Mouse (Mus musculus): ENCODE data around the gene Gdap1l1. TPM values are rescaled to one million over a fixed set of nuclear protein-coding genes. Genes with fewer than 3 reads are reported as not detected.
"Not testable (repeated sequence)": the region's sequence is repeated elsewhere in the genome, so short reads cannot be mapped to it uniquely, and the experiment has no call there.

Gene Gdap1l1
- not detected for total RNA-seq (2021)

GRCm38 (mm10) chr2:163438246-163438618 is at the start of gene Gdap1l1:
Gene Gdap1l1, plus strand, starts transcription at chr2:163438476.
- DNase-seq: no peak
- intact Hi-C loops (cut with DNase I): no loop called here

DNA sequence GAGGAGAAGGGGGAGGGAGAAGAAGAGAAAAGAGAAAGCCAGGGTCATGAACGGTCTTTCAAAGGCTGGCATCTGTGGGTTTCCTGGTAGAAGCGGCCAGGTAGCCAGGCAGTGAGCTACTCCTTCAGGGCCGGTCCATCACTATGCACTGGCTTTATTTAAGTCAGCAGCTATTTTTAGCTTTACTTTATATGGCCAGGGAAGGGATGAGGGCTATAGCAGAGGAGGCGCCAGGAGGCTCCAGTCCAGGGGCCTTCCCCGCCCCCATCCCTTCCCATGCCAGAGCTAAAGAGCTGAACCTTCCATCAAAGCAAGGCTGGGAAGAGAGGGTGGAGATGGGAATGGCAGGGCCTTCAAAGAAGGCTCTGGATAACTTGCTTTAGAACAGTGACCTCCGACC is 45.8 kb upstream of the Gdap1l1 start:
- peak; percentile 61 to 66 for DNase-seq
- intact Hi-C loops (cut with DNase I): no loop called here

GRCm38 (mm10) chr2:163393241-163393640 is 45.0 kb upstream of the Gdap1l1 start:
- DNase-seq: no peak
- intact Hi-C loops (cut with DNase I): no loop called here

- intact Hi-C loops (cut with DNase I): no loop called here
- DNase-seq: no peak
These were observed 44.3 kb upstream of the Gdap1l1 start for GRCm38 (mm10) chr2:163393976-163394375.

- intact Hi-C loops (cut with DNase I): loop anchor here (5.0 kb wide), 1 partner anchor 33 kb away; no protein-coding TSS in a partner anchor
- no peak for DNase-seq
These were observed 43.3 kb upstream of the Gdap1l1 start for GRCm38 (mm10) chr2:163394977-163395376.

GRCm38 (mm10) chr2:163397071-163397470 is 41.2 kb upstream of the Gdap1l1 start:
- intact Hi-C loops (cut with DNase I): loop anchor here (2.0 to 5.0 kb wide), 2 partner anchors 26 to 35 kb away; no protein-coding TSS in a partner anchor
- DNase-seq: no peak

DNA sequence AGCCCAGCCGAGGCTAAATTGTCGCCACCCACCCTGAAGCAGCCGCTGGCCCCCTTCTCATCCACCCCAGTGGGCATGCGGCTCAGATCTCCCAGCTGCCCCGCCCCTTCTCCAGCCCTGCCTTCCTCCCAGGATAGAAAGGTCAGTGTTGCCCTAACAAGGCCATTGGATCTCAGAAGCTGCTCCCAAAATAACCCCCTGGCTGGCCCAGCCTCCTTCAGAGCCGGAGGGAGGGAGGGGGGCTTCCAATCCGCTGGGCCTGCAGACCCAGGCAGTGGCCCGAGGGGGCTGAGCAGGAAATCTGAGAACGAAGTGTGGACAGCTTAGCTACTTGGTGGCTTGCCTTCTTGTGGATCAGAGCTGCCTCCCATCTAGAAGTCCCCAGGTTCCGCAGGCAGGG is 40.4 kb upstream of the Gdap1l1 start, which contains the start of gene Jph2:
Jph2 (minus strand) TSS at position 89 of the 400 bp plus-strand sequence.
- intact Hi-C loops (cut with DNase I): loop anchor here (2.0 to 5.0 kb wide), 2 partner anchors 27 to 36 kb away; no protein-coding TSS in a partner anchor
- DNase-seq: peak; percentile 73 to 76

DNA sequence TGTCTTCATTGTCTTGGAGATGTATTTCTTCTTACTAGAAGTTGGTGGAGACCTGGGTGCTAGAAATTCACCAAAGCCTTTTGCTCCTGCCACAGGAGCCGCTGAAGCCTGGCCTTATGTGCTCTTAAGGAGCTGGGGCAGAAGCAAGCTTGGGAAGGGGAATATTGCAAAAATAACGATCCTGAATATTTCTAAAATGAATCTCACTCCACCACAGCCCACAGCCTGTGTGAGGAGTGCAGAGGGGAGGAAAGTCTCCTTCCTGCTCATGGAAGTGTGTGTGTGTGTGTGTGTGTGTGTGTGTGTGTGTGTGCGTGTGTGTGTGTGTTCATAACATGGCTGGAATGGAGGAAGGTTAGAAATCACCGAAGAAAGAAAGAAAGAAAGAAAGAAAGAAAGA is 39.5 kb upstream of the Gdap1l1 start:
- no peak for DNase-seq
- intact Hi-C loops (cut with DNase I): loop anchor here (5.0 kb wide), 1 partner anchor 36 kb away; no protein-coding TSS in a partner anchor

DNA sequence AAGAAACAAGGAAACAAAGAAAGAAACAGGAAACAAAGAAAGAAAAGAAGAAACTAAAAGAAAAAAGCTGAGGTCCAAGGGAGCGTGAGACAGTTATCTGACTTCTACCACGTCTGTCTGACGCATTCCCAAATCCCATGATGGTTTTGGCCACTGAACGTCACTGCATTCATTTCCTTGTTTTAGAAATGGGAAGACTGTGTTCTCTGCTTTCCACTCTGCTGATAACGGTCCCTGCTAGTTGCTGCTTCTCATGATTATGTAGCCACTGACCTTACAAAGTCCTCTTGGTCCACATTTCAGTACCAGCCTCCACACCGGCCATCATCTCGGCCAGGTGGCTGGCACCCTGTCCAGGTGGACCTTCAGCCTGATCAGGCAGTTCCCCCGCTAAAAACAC is 39.1 kb upstream of the Gdap1l1 start:
- no peak for DNase-seq
- intact Hi-C loops (cut with DNase I): loop anchor here (5.0 kb wide), 1 partner anchor 37 kb away; no protein-coding TSS in a partner anchor

- intact Hi-C loops (cut with DNase I): loop anchor here (1.0 to 5.0 kb wide), 5 partner anchors 61 to 479 kb away; no protein-coding TSS in a partner anchor
- peak; percentile 82 to 88 for DNase-seq
These were observed 37.1 kb upstream of the Gdap1l1 start for GRCm38 (mm10) chr2:163401221-163401620.

DNA sequence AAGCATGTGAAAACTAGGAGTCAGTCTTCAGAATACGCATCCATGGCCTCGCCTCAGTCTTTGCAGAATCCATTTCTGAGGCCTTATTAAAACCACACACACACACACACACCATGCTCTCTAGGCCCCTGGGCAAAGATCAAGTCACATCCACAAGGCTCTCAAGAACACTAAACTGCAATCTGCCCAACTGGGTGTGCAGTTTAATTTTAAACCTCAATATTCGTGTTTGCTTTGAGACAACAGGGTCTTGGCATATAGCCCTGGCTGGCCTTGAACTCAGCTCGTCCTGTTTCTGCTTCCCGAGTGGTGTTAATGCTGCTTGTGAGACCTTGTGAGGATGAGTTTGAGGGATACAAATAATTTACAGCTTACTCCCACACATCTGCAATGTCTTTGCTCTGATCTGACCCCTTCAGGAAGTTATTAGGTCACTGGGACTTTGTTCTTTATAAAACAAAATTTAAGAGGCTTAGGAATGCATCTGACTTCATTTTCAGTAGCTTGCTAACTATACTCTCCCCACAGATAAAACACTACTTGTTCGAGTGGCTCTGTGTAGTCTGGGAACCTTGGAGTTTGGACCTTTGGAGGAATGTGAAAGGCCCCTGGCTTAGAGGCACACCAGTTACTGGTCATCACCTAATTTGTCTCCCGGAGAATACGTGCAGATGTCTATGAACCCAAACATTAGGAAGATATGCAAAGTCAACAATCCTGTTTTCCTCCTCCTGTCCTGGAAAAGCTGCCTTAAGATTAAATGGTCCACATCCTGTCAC is 34.0 kb upstream of the Gdap1l1 start:
- intact Hi-C loops (cut with DNase I): loop anchor here (5.0 kb wide), 4 partner anchors 117 to 482 kb away; no protein-coding TSS in a partner anchor
- DNase-seq: no peak

DNA sequence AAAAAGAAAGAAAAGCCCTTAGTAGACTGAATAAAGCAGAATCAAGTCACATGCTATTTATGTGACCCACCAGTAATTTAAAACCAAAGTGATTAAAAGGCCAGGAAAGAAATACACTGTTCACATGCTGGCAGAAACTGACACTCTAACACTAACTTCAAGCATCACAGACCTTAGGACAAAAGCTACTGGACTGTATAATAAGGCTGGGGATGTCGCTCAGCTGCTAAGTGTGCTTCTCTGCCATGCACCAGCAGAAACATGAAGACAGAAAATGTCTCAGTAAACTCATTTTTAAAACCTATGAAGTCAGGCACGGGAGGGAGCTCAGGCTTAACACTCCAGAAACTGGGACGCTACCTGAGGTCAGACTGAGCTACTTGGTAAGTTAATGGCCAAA is 28.1 kb upstream of the Gdap1l1 start:
- DNase-seq: no peak
- intact Hi-C loops (cut with DNase I): no loop called here

DNA sequence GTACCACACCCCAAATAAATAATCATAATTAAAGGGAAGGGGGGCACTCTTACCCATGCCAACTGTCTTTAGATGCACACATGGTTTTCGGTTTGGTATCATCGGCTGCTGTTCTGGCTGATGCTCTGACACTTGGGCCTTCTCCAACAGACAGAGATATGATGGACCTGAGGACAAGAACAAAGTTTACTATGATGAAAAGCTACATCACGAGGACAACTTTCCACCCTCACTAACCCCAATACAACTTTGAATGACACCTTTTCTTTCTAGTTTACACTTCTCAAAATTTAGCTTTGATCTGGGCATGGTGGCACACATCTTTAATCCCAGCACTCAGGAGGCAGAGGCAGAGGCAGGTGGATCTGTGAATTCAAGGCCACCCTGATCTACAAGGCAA is 26.9 kb upstream of the Gdap1l1 start:
- intact Hi-C loops (cut with DNase I); DNase-seq: not testable (repeated sequence)

GRCm38 (mm10) chr2:163411840-163412239 is 26.4 kb upstream of the Gdap1l1 start:
- DNase-seq: no peak
- intact Hi-C loops (cut with DNase I): no loop called here

DNA sequence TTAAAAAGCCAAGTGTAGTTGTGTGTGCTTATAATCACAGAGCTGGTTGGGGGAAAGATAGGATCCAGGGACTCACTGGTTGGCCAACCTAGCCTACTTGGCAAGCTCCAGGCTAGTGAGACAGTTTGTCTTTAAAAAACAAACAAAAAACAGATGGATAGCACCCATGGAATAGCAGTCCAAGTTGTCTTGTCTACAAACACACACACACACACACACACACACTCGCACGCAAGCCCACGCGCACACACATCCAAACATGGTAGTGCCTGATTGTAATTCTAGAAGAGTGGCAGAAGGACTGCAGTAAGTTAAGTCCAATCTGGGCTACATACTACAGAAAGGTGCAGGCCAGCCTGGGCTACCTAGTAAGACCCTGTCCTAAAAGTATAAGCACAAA is 25.9 kb upstream of the Gdap1l1 start:
- DNase-seq: no peak
- intact Hi-C loops (cut with DNase I): no loop called here

DNA sequence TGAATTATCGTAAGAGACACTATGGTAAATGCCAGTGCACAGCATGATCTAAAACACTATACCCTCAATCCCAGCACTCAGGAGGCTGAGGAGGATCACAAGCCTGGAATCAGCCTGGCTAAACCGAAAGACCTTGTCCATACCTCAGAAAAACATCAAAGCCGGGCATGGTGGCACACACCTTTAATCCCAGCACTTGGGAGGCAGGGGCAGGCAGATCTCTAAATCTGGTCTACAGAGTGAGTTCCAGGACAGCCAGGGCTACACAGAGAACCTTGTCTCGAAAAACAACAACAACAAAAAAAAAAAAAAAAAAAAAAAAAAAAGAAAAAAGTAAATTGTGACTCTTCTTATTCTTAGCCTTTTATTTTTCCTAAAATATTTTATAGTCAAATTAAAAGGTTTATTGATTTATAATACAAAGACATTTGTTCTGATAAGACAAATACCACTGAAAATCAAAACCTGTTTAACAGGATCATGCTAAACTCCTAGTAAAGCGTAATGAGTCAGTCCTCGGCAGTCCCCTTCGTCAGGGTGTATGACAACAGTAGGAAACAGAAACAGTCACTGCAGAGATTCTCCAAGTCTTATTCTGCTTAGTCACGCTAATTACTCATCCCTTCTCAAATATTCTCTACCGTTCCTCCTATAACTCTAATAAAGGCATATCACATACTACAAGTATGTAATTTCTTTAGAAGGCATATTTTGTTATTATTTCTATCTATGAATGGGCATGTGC is 25.3 kb upstream of the Gdap1l1 start:
- intact Hi-C loops (cut with DNase I): no loop called here
- no peak for DNase-seq

- DNase-seq: no peak
- intact Hi-C loops (cut with DNase I): loop anchor here (5.0 kb wide), 1 partner anchor 485 kb away; the partner anchor contains the start of gene Srsf6
These were observed 21.2 kb upstream of the Gdap1l1 start for GRCm38 (mm10) chr2:163417026-163417425.

- intact Hi-C loops (cut with DNase I): loop anchor here (5.0 kb wide), 1 partner anchor 486 kb away; the partner anchor contains the start of gene Srsf6
- DNase-seq: no peak
These were observed 20.4 kb upstream of the Gdap1l1 start for GRCm38 (mm10) chr2:163417830-163418229.

DNA sequence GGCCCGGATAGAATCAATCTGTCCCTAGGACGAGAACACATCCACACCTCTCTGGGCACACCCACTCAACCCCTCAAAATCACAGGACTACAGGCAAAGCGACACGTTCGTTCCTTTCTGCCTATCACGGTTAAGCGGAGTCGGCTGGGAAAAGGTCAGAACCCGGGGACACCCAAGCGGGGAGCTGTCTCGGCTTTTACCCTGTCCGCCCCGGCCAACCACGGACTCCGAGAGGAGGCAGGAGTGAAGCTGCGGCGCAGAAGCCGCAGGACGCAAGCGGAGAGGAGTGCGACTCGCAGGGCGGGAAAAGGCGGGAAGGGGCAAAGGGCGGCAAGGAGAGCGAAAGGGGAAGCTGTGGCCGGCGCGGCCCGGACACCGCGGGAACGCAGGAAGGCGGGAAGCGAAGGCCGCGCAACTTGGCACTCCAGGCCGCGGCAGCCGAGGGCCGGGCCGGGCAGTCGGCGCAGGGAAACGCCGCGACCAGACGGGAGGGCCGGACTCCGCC is 19.4 kb upstream of the Gdap1l1 start:
- DNase-seq: peak in 1 of 2 experiments; percentile 24
- intact Hi-C loops (cut with DNase I): loop anchor here (5.0 kb wide), 1 partner anchor 487 kb away; the partner anchor contains the start of gene Srsf6

- peak; percentile 98 to 99 for DNase-seq
- intact Hi-C loops (cut with DNase I): loop anchor here (1.0 to 5.0 kb wide), 2 partner anchors 53 to 487 kb away; partner anchors contain the start of genes Fitm2 and Srsf6
These were observed 18.8 kb upstream of the Gdap1l1 start for GRCm38 (mm10) chr2:163419346-163420045.

All from heart, postnatal 36 days (tissue).